Mouse (Mus musculus) cerebellum, postnatal 25 days (tissue): Measurements from ENCODE around the gene Slc35c1.
A peak's percentile ranks its signal among the peaks of the same experiment; 100 is the strongest.

Experiments
- DNase-seq, 2 experiments: peaks; one replicate each; pipeline ENCODE4 v3.0.0; 2021; ENCODE audit warnings: mixed read lengths in 2 of 2

The Slc35c1 gene

GRCm38 (mm10) chr2:92433578-92434374 is 26.6 kb downstream of the Slc35c1 start, which contains the start of gene Cry2:
Cry2 (minus strand) TSS chr2:92434043.
- peak; percentile 99 for DNase-seq

GRCm38 (mm10) chr2:92432299-92433295 is 27.7 kb downstream of the Slc35c1 start:
- peak; percentile 65 to 81 for DNase-seq

- peak; percentile 54 to 57 for DNase-seq
Observed at GRCm38 (mm10) chr2:92431611-92432179, 28.6 kb downstream of the Slc35c1 start.

GRCm38 (mm10) chr2:92430723-92431541 is 29.4 kb downstream of the Slc35c1 start:
- DNase-seq: peak; percentile 75 to 80

- DNase-seq: no peak
Observed at GRCm38 (mm10) chr2:92430089-92430488, 30.2 kb downstream of the Slc35c1 start.

GRCm38 (mm10) chr2:92427882-92428281 is 32.5 kb downstream of the Slc35c1 start:
- DNase-seq: peak; percentile 91 to 92

- peak; percentile 42 to 50 for DNase-seq
Observed at GRCm38 (mm10) chr2:92426426-92426825, 33.9 kb downstream of the Slc35c1 start.

- no peak for DNase-seq
Observed at GRCm38 (mm10) chr2:92425366-92425765, 35.0 kb downstream of the Slc35c1 start.

- DNase-seq: peak; percentile 30 to 38
Observed at GRCm38 (mm10) chr2:92424462-92425308, 35.7 kb downstream of the Slc35c1 start.

GRCm38 (mm10) chr2:92423702-92424461 is 36.5 kb downstream of the Slc35c1 start:
- DNase-seq: peak; percentile 85 to 90

GRCm38 (mm10) chr2:92423156-92423555 is 37.2 kb downstream of the Slc35c1 start:
- DNase-seq: no peak

GRCm38 (mm10) chr2:92422388-92423135 is 37.8 kb downstream of the Slc35c1 start:
- DNase-seq: peak; percentile 61 to 70

GRCm38 (mm10) chr2:92421723-92422387 is 38.5 kb downstream of the Slc35c1 start:
- DNase-seq: peak in 1 of 2 experiments; percentile 32

GRCm38 (mm10) chr2:92411705-92412104 is 48.6 kb downstream of the Slc35c1 start:
- DNase-seq: peak; percentile 83 to 88

GRCm38 (mm10) chr2:92408309-92409045 is 51.9 kb downstream of the Slc35c1 start:
- no peak for DNase-seq

- DNase-seq: peak; percentile 48 to 55
Observed at GRCm38 (mm10) chr2:92405687-92406086, 54.7 kb downstream of the Slc35c1 start.

GRCm38 (mm10) chr2:92404737-92405136 is 55.6 kb downstream of the Slc35c1 start:
- DNase-seq: peak; percentile 58

- DNase-seq: peak in 1 of 2 experiments; percentile 43
Observed at GRCm38 (mm10) chr2:92403776-92404319, 56.5 kb downstream of the Slc35c1 start.
